ENCODE assay signal across 8 mouse cellular contexts in genomic region chr14:101379663-101380006, GRCm38 (mm10).
DNase-seq lines count a peak whose midpoint lies in the region; ATAC-seq lines count a peak whose summit lies in the region.

No protein-coding gene starts in this region.

- no peaks in the 10 kb centered on the region for H3K36me3 ChIP-seq in heart, embryonic 15.5 days
- H3K36me3 ChIP-seq in embryonic facial prominence, embryonic 13.5 days, result no peaks in the 10 kb centered on the region
- no peaks in the 10 kb centered on the region for H3K36me3 ChIP-seq in hindbrain, embryonic 15.5 days
- H3K36me3 ChIP-seq in midbrain, embryonic 14.5 days (ENCODE audit: control insufficient read depth, insufficient read depth, low read length), result no peaks in the 10 kb centered on the region

- no peak for ATAC-seq in heart, embryonic 15.5 days (replicated peaks; ENCODE audit: insufficient number of reproducible peaks, insufficient read depth, low FRiP score, low read depth)
- ATAC-seq in embryonic facial prominence, embryonic 13.5 days (ENCODE audit: insufficient number of reproducible peaks, insufficient read depth, low FRiP score, low TSS enrichment, low read depth), result no peak
- ATAC-seq in hindbrain, embryonic 15.5 days (ENCODE audit: low FRiP score, low read depth), result peak; percentile 40; the same call in 1 of the 2 replicates
- ATAC-seq in midbrain, embryonic 14.5 days (ENCODE audit: low FRiP score, low TSS enrichment), result peak; percentile 43

- H3K27me3 ChIP-seq in heart, embryonic 15.5 days, result peaks cover 5% of the 10 kb centered on the region; the same call in 1 of the 2 replicates
- H3K27me3 ChIP-seq in embryonic facial prominence, embryonic 13.5 days, result no peaks in the 10 kb centered on the region; the same call in 1 of the 2 replicates
- 0 out of 2 replicates have a peak, but pooled peaks cover 2% of the 10 kb centered on the region for H3K27me3 ChIP-seq in hindbrain, embryonic 15.5 days
- H3K27me3 ChIP-seq in midbrain, embryonic 14.5 days (ENCODE audit: control insufficient read depth, insufficient read depth, low read length), result no peaks in the 10 kb centered on the region

- H3K4me3 ChIP-seq in heart, embryonic 15.5 days, result no peak overlapping the region
- peak overlapping the region; percentile 31; the same call in 1 of the 2 replicates for H3K4me3 ChIP-seq in embryonic facial prominence, embryonic 13.5 days
- no peak overlapping the region for H3K4me3 ChIP-seq in hindbrain, embryonic 15.5 days
- H3K4me3 ChIP-seq in midbrain, embryonic 14.5 days (replicated peaks; ENCODE audit: low read depth, low read length), result no peak overlapping the region

- H3K4me2 ChIP-seq in heart, embryonic 15.5 days, result peak overlapping the region; percentile 56
- peak overlapping the region; percentile 63 for H3K4me2 ChIP-seq in embryonic facial prominence, embryonic 13.5 days
- peak overlapping the region; percentile 58 for H3K4me2 ChIP-seq in hindbrain, embryonic 15.5 days
- H3K4me2 ChIP-seq in midbrain, embryonic 14.5 days (ENCODE audit: low read length), result peak overlapping the region; percentile 57; the same call in 1 of the 2 replicates

- no peaks in the 10 kb centered on the region for H3K9me3 ChIP-seq in heart, embryonic 15.5 days (replicated peaks)
- no peaks in the 10 kb centered on the region for H3K9me3 ChIP-seq in embryonic facial prominence, embryonic 13.5 days
- H3K9me3 ChIP-seq in hindbrain, embryonic 15.5 days, result no peaks in the 10 kb centered on the region
- no peaks in the 10 kb centered on the region for H3K9me3 ChIP-seq in midbrain, embryonic 14.5 days (ENCODE audit: control insufficient read depth, low read length)

- H3K4me1 ChIP-seq in heart, embryonic 15.5 days (replicated peaks), result peaks cover 11% of the 10 kb centered on the region
- H3K4me1 ChIP-seq in embryonic facial prominence, embryonic 13.5 days, result peaks cover 32% of the 10 kb centered on the region
- peaks cover 24% of the 10 kb centered on the region for H3K4me1 ChIP-seq in hindbrain, embryonic 15.5 days (replicated peaks)
- peaks cover 19% of the 10 kb centered on the region for H3K4me1 ChIP-seq in midbrain, embryonic 14.5 days (ENCODE audit: control insufficient read depth, insufficient read depth, low read length)

- H3K9ac ChIP-seq in heart, embryonic 15.5 days, result no peak overlapping the region
- H3K9ac ChIP-seq in embryonic facial prominence, embryonic 13.5 days, result no peak overlapping the region
- no peak overlapping the region for H3K9ac ChIP-seq in hindbrain, embryonic 15.5 days
- peak overlapping the region; percentile 49; the same call in 1 of the 2 replicates for H3K9ac ChIP-seq in midbrain, embryonic 14.5 days (replicated peaks; ENCODE audit: low read length)

- 49% methylated on average over 4 of the region's 4 CpGs for WGBS in heart, embryonic 15.5 days
- 46% methylated on average over 4 of the region's 4 CpGs for WGBS in embryonic facial prominence, embryonic 13.5 days
- WGBS in hindbrain, embryonic 15.5 days, result 49% methylated on average over 4 of the region's 4 CpGs
- whole genome bisulfite sequencing in midbrain, embryonic 14.5 days, result 48% methylated on average over 4 of the region's 4 CpGs

- H3K27ac ChIP-seq in heart, embryonic 15.5 days, result no peak overlapping the region
- no peak overlapping the region for H3K27ac ChIP-seq in embryonic facial prominence, embryonic 13.5 days
- H3K27ac ChIP-seq in hindbrain, embryonic 15.5 days (replicated peaks), result peak overlapping the region; percentile 31; the same call in 1 of the 2 replicates
- H3K27ac ChIP-seq in midbrain, embryonic 14.5 days (replicated peaks; ENCODE audit: low read depth, low read length), result peak overlapping the region; percentile 75; the same call in 1 of the 2 replicates

- no peak for DNase-seq in heart, adult 11 months
- DNase-seq in midbrain, embryonic 14.5 days, result no peak
- no peak for DNase-seq in ovary, adult 18-20 months (ENCODE audit: low spot score)
- DNase-seq in layer of hippocampus, adult 9-10 months (ENCODE audit: low spot score), result no peak
- DNase-seq in cerebellum, postnatal 25 days, result no peak

Comparison
In these comparisons a context has a peak if more than half of its experiments do, and no peak if none do; other contexts are left out.
1. ATAC-seq: peak in hindbrain, embryonic 15.5 days (single experiment) and midbrain, embryonic 14.5 days (single experiment); none in heart, embryonic 15.5 days (single experiment) and embryonic facial prominence, embryonic 13.5 days (single experiment).
2. H3K27ac ChIP-seq: peak in hindbrain, embryonic 15.5 days (single experiment) and midbrain, embryonic 14.5 days (single experiment); none in heart, embryonic 15.5 days (single experiment) and embryonic facial prominence, embryonic 13.5 days (single experiment).
3. Peak in every context shown above with its lines, with median percentiles within 50 percentile points of each other: H3K4me2 ChIP-seq.